Mouse (Mus musculus): ENCODE data around the gene Amh.
A peak's percentile ranks its signal among the peaks of the same experiment; 100 is the strongest.
"Not testable (repeated sequence)": the region's sequence is repeated elsewhere in the genome, so short reads cannot be mapped to it uniquely, and the experiment has no call there.

The Amh gene

DNA sequence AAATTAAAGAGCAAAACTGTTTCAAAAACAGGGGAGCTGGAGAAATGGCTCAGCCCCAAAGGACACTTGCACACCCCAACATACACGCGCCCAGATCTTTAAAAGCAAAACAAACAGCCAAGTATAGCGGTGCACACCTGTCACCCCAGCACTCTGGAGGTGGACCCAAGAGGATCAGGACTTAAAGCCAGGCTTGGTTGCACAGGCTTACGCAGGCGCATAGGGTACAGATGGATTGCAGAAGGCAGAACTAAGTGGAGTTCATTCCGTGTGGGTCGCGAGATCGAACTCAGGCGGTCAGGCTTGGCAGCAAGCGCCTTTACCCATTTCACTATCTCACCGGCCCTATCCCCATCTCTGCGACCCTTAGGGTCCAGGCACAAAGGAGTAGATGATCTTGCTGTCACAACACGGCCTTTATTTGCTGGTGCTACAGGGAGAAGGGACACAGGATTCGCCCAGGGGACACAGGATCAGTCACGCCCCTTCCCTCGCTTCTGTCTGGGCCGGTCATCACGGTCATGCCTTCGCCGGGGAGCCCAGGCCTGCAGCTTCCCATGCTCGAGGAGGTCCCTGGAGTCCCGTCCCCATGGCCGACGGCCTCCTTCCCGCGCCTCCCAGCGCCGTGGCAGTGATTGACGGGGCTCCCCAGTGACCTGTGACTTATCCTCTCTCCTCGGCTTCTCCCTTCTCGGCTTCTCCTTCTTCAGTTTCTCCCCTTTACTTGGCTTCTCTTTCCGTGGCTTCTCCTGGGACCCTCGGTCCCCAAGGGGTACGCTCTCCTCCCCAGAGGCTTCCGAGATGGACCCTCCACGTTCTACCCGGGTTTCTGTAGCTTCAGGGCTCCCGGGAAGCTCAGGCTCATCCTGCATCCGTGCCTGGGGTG lies 3.3 kb downstream of the Amh start:
- DNase-seq = no peak

DNA sequence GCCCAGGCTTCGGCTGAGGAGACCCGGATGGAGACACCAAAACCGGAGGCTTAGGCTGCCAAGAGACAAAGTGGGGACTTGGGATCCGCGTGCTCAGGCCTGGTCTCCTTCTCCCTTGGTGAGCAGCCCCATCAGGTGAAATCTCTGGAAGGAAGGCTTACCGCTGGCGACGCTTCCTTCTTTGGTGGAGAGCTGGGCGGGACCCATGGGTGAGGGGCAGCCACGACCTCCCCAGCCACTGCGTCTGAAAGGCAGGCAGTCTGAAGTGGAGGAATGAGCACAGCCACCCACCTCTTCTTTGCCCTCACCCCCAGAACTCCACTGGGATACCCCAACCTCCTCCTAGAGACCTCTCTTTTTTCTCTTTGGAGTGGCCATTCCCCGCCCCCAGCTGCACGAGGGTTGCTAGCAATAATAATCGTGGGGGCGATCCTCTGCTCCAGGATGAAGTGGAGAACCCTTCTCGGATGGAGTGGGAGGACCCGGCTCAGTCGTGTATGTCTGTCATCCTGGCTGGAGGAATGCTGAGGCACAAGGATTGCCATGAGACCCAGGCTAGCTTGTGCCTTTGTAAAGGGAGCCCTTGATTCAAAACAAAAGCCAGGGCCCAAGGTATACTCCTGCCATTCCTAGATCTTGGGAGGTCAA lies 4.1 kb downstream of the Amh start:
- DNase-seq = no peak

DNA sequence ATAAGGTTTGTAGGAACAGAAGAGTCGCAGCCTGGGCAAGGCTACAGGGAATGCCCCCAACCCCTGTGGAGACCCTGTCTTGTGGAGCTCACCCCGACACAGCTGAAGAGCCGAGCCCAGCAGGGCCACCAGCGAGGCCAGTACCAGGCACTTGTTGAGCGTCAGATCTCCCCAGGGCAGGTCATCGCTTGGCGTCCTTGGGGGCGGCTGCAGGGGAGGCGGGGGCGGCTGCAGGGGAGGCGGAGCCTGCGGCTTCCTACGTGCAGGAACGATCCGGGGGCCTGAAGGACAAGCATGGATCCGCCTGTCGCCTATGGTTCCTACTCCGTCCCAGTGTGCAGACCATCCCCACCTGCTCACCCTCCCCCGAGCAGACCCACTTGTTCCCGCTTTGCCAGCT lies 5.0 kb downstream of the Amh start:
- no peak for DNase-seq

DNA sequence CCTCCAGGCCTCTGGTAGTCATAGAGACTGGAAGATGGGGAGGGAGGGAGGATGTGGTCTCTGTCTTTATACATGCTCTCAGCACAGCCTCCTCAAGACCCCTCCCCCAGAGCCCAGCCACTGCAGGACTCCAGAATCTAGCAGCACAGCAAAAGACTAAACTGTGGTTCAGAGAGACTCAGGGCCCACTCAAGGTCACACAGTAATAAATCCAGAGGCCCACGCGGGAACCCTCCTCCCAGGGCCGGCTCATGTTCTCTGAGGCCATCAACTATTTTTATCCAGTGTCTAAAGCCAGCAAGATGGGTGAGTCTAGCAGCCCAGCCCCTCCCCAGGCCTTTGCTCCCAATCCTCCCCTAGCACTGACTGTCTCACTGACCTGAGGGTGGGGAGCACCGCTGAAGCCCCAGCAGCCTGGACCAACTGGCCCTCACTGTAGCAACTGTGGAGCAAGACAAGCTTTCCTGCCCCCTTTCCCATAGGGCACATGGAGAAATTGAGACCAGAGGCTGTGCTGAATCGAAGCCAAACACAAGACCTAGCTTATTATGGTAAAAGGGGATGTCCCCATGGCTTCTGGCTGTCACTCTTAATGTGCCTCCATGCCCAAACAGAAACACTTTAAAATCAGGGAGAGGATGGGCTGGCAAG lies 7.5 kb downstream of the Amh start:
- no peak for DNase-seq

DNA sequence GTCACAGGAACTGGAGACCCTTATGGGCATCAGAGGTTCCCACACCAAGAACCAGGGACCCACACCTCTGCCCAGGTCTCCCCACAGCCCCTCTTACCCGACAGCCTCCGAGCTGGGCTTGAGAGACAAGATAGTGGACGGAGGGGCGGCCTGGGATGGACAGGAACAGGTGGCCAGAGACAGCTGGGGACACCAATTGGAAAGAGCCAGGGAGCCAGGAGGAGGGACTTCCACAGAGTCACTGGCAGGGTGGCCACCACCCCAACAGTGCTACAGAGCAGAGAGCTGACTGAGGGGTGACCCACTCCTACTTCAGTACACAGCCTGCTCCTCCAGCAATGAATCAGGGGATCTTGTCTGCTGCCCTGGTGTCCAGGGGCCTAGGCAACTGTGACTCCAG lies 8.3 kb downstream of the Amh start, which contains the start of gene Jsrp1:
Jsrp1 (minus strand) TSS at position 133 of the 400 bp plus-strand sequence.
- DNase-seq = no peak

DNA sequence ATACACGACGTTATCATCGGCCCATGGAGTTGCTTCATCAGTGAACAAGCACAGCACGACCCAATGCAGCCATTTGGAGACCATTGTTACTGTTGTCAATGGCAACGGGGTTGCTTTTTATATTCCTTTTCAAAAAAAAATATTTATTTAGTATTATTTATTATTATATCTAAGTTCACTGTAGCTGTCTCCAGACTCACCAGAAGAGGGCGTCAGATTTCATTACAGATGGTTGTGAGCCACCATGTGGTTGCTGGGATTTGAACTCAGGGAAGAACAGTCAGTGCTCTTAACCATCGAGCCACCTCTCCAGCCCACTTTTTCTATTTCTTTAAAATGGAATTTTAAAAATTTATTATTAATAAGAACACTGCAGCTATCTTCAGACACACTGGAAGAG lies 9.8 kb downstream of the Amh start:
- DNase-seq = no peak

DNA sequence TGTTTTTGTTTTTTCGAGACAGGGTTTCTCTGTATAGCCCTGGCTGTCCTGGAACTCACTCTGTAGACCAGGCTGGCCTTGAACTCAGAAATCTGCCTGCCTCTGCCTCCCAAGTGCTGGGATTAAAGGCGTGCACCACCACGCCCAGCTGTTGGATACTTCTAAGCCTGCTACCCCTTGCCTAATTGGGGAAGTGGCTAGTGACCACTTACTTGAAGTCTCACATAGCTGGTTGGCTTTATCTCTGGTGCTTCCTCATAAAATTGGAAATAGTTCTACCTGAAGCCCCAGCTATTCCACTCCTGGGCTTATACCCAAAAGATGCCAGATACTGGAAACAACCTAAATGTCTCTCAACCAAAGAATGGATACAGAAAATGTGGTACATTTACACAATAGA lies 11.3 kb downstream of the Amh start:
- DNase-seq = not testable (repeated sequence)

DNA sequence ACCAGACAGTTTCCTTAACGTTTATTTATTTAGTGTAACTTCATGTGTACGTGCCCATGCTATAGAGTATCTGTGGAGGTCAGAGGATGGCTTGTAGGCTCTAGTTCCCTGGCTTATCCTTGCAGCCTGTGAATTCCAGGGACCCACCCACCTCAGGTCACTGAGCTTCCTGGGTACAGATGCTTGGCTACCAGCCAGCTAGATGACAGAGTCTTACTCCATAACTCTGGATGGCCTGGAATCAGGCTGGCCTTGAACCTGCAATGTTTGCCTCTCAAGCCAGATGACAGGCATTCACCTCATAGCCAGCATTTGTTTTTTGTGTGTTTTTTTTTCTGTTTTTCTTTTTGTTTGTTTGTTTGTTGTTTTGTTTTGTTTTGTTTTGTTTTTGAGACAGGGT lies 12.1 kb downstream of the Amh start:
- DNase-seq = no peak

DNA sequence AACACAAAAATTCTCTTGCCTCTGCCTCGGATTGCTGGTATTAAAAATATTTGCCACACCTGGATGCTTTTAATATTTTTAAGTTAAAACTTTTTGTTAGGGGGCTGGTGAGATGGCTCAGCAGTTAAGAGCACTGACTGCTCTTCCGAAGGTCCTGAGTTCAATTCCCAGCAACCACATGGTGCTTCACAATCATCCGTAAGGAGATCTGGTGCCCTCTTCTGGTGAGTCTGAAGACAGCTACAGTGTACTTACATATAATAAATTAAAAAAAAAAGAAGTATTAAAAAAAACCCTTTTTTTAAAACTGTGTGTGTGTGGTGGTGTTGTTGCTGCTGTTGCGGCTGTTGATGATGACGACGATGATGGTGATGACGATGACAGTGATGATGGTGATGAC lies 12.9 kb downstream of the Amh start:
- DNase-seq = not testable (repeated sequence)

DNA sequence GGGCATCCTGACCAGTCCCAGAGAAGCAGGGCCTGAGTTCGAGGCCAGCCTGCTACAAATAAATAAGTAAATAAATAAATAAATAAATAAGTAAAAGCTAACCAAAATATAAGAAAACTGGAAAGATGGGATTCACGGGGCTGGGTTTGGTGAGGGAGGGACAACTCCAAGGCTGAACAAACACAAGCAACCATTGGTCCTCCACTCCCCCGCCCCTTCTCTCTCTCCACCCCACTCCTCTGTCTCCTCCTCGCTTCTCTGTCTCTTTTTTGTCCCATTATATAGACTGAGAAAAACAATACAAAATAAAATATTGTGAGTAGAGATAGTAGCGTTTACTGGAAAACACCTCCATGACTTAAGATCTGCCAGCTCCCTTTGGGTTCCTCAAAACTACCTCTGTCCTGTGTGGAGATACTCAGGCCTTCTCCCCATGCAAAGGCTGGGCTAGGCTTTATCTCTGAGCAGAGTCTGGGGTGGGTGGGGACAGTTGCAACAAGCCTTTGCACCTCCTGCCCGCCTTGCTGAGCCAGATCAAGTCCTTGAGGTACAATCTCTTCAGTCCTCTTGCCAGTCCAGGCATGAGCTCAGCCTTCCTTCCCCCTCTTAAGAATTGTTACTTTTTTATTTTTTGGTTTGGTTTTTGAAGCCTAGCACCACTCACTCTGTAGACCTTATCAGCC lies 13.7 kb downstream of the Amh start:
- peak; percentile 92 for DNase-seq

DNA sequence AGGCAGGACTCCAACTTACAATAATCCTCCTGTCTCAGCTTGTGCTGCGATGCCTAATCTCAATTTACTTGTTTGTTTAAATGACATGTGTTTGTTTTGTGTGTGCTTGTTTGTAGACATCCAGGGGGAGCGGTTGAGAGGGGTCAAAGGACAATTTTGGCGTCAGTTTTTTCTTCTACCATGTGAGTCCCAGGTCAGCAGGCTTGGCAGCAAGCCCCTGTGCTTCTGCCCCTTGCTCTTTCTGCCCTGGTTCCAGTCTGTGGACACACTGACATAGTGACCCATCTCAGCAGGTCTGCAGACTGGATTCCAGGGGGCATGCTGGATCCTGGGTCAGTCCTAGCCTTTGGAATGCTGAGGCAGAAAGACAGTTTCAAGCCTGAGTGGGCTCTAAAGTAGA lies 14.4 kb downstream of the Amh start:
- DNase-seq = peak; percentile 35

DNA sequence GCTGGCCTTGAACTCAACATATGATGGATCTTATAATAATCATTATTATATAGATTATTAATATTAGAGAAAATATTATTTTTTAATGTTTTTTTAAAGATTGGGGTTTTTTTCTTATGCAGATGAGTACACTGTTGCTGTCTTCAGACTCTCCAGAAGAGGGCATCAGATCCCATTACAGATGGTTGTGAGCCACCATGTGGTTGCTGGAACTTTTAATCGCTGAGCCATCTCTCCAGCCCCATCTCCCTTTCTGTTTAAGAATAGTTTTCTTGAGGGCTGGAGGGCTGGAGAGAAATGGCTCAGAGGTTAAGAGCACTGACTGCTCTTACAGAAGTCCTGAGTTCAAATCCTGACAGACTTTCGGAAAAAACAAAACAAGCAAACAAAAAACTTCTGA lies 16.9 kb downstream of the Amh start:
- DNase-seq = peak; percentile 40

DNA sequence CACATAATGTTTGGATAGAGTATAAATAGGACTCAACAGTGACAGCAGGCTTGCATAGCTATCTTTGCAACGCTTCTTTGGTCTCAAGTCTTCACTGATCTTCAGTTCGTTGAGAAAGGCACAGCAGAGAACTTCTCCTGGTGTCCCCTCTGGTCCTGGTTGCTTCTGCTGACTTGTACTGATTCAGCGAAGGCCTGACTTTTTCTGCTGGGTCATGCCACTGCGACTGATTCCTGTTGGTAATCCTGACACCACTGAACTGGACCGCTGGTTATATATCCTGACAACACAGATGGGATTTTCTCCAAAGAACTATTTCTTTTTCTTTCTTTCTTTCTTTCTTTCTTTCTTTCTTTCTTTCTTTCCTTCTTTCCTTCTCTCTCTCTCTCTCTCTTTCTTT lies 17.5 kb downstream of the Amh start:
- peak; percentile 78 for DNase-seq

DNA sequence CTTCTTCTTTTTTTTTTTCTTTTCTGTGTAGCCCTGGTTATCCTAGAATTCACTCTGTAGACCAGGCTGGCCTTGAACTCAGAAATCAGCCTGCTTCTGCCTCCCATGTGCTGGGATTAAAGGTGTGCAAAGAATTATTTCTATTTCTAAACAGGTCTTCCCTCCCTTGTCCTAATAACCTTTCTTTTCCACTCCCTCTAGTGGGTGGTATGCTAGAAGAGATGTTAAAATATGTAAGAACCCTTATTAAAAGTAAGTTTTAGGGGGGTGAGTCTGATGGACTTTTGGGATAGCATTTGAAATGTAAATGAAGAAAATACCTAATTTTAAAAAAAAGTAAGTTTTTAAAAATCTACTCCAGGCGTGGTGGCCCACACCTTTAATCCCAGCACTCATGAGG lies 18.3 kb downstream of the Amh start:
- DNase-seq = no peak

DNA sequence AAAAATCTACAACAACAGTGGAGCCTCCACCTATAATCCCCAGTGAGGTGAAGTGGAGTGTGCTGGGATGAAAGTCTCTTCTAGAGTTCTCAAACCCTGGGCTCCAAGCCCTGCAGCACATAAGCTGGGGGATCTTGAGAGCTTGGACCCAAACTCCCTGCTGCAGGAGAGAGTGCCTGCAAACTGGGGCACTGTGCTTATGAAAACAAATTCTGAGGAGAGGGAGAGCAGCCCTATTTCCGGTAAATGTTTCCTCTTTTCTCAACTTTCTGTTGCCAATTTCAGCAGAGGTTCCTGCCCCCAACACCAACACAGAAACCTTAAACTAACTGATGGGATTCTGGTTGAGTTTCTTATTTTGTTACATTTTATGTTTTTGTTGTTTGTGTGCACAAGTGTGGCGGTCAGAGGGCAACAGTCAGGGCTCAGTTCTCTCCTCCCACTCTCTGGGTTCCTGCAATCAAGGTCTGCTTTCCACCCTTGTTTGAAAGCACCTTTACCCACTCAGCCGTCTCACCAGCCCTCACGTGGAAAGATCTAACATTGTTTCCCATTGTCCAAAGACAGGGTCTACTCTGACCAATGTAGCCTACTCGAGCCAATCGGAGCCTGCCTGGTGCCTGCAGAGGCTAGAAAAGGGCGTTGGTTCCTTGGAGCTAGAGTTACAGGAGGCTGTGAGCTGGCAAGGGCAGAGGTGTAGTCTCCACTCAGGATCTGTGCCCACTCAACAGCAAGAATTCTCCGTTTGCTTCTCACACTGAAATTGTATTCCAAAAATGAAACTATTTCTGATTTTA lies 19.0 kb downstream of the Amh start:
- peak; percentile 54 for DNase-seq

DNA sequence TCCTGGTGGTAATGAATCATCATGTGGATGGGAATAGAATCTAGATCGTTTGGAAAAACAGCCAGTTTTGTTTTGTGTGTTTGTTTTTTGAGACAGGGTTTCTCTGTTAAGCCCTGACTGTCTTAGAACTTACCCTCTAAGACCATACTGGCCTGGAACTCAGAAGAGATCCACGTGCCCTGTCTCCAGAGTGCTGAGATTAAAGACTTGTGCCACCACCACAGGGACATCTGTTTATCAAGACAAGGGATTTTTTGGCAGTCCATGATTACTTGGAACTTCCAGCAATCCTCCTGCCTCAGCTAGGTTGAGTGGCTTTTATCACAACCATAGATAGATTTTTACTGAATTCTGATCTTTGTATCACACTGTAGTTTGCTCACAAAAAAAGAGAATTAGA lies 19.8 kb downstream of the Amh start:
- no peak for DNase-seq

DNA sequence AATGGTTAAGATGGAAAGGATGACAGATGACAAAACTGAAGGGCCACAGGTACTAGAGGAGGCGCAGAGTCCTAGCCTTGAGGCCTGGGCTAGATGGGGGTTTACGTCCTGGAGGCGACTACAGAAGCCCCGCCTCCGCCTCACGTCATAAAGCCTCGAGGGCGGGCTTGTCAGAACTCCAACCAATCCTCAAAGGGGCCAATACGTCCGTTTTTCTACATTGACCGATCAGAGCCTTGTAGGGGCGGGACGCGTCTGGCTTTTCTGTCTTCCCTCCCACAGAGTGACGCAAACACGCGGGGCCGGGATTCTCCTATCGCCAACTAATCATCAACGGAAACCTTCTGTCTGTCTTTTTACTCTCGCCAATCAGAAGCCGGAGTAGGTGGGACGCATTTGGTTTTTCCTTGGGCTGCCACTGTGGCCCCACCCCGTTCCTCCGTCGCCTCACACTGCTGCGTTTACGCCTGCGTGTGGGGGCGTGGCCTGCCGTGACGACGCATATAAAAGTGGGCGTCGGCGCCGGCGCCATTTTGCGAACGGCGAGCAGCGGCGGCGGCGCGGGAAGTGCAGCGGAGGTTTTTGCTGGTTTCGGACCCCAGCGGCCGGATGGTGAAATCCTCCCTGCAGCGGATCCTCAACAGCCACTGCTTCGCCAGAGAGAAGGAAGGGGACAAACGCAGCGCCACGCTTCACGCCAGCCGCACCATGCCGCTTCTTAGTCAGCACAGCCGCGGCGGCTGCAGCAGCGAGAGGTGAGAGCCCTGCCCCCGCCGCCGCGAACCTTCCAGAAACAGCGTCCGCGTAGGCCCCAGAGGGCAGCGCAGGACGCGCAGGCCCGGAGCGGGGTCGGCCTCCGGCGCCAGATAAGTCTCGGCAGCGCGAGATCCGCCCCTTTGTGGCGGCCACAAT lies 21.4 kb downstream of the Amh start, which contains the start of gene Oaz1:
Oaz1 (plus strand) TSS at position 506 of the 912 bp plus-strand sequence.
- DNase-seq = peak; percentile 98

DNA sequence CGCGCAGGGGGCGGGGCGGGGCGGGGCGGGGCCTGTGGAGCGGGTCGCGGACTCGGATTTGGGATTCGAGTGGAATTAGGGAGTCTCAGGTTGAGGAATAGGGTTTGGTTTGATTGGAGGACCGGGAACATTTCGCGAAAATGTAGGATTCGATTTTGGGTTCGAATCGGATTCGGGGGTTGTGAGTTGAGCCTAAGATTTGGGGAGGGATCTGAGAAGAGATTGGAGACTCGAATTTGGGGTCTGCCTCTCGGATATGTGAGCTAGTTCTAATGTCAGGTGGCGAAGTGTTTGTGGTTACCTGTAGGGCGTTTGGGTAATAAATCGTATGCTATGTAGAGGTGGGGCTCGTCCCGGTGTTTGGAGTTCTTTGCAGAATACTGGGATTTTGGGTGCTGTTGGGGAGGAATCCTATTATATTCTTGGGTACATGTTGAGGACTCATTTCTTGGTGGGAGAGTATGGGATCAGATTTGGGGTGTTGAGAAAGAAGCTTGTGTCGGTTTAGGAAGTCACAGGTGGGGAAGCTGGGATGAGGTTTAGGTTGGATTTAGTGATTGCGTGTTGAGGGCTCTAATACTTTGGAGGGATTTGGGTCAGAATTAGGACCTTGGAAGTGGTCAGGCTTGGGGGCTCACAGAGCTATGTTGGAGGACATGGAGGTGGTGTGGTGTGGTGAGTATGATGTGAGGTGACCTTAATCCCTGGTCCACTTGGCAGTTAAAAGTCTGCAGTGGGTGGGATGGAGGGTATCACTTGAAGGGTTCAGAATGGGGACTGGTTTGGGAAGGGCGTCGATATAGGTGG lies 22.2 kb downstream of the Amh start:
- DNase-seq = no peak

DNA sequence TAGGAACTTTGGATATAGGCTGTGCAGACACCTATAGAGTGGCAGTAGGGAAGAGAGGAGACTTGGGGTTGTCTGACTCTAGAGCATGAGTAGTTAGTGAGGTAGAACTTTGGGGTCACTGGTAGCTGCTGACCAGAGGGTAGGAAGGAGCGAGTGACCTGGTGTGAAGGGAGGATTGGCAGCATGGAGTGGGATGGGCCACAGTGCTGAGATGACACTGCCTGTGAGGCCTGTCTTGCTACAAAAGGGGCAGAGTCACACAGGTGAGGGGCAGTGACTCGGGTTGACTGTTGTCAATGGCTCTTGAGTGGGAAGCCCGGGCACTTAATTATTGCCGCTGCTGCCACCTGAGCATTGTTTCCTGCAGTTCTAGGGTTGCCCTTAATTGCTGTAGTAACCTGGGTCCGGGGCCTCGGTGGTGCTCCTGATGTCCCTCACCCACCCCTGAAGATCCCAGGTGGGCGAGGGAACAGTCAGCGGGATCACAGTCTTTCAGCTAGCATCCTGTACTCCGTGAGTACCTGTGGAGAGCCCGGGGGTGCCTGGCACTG lies 22.9 kb downstream of the Amh start:
- DNase-seq = no peak

DNA sequence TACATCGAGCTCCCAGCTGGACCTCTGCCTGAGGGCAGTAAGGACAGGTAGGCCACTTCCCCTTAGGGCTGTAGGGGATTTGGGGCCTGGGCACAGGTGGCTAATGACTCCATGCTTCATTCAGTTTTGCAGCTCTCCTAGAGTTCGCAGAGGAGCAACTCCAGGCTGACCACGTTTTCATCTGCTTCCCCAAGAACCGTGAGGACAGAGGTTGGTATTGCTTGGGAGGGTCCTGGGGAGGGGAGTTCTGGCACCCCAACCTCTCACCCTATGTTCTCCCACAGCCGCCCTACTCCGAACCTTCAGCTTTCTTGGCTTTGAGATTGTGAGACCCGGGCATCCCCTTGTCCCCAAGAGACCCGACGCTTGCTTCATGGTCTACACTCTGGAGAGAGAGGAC lies 23.5 kb downstream of the Amh start:
- DNase-seq = not testable (repeated sequence)
